22 mouse cellular contexts compared by ENCODE assay signal in genomic region chr8:46119176-46119575, GRCm38 (mm10). TPM values are rescaled to one million over a fixed set of nuclear protein-coding genes. Genes with fewer than 3 reads are reported as not detected.
DNase-seq lines count a peak whose midpoint lies in the region; ATAC-seq and TF ChIP-seq lines count a peak whose summit lies in the region.
"Had no signal": no experiment of that assay in that cellular context is flagged by ENCODE, and none has a peak within 500 bp of the region (broad histone marks: within the 10 kb centered on the region; RNA-seq: fewer than 3 reads in every experiment).

No protein-coding gene starts in this region.

- no peaks in the 10 kb centered on the region for H3K4me1 ChIP-seq in kidney, adult 2 months (ENCODE audit: control insufficient read depth, insufficient read depth, low read length)
- no peaks in the 10 kb centered on the region for H3K4me1 ChIP-seq in kidney, embryonic 15.5 days
- no peaks in the 10 kb centered on the region for H3K4me1 ChIP-seq in kidney, embryonic 14.5 days (ENCODE audit: control insufficient read depth, insufficient read depth, low read length)
- H3K4me1 ChIP-seq: embryonic facial prominence, embryonic 13.5 days; embryonic facial prominence, embryonic 15.5 days; forebrain, embryonic 10.5 days; forebrain, embryonic 12.5 days had no signal

- no peak overlapping the region for H3K4me3 ChIP-seq in kidney, adult 2 months (ENCODE audit: insufficient read depth, low read depth, low read length)
- H3K4me3 ChIP-seq in kidney, embryonic 15.5 days (replicated peaks), result no peak overlapping the region
- no peak overlapping the region for H3K4me3 ChIP-seq in kidney, embryonic 14.5 days (ENCODE audit: low read length)
- H3K4me3 ChIP-seq: embryonic facial prominence, embryonic 13.5 days; embryonic facial prominence, embryonic 15.5 days; erythroblast, embryonic 14.5 days; forebrain, embryonic 10.5 days; forebrain, embryonic 12.5 days had no signal

- DNase-seq in kidney, adult 2 months, result peak; percentile 74
- no peak for DNase-seq in kidney, postnatal 4 days
- DNase-seq in kidney, adult 9 months, result peak; percentile 65
- DNase-seq in kidney, postnatal 36 days, result peak; percentile 48 to 53
- DNase-seq: adrenal gland, adult 2 months; adrenal gland, postnatal 10 days; adrenal gland, postnatal 25 days; cerebellum, adult 11 months; cerebellum, adult 18-20 months; cerebellum, adult 8-10 months; cerebellum, adult 9-11 months; cerebellum, postnatal 14 days; cerebellum, postnatal 36 days; embryo, embryonic 11 days had no signal

- H3K27me3 ChIP-seq in kidney, adult 2 months (replicated peaks; ENCODE audit: control insufficient read depth, insufficient read depth, low read length), result no peaks in the 10 kb centered on the region
- no peaks in the 10 kb centered on the region for H3K27me3 ChIP-seq in kidney, embryonic 15.5 days
- no peaks in the 10 kb centered on the region for H3K27me3 ChIP-seq in kidney, embryonic 14.5 days (ENCODE audit: control insufficient read depth, insufficient read depth, low read length)
- H3K27me3 ChIP-seq: embryonic facial prominence, embryonic 13.5 days; embryonic facial prominence, embryonic 15.5 days; forebrain, embryonic 12.5 days had no signal

- ATAC-seq in kidney, embryonic 15.5 days (replicated peaks; ENCODE audit: low FRiP score), result no peak
- ATAC-seq in kidney, embryonic 14.5 days (ENCODE audit: low FRiP score, low TSS enrichment), result no peak
- ATAC-seq: forebrain, embryonic 14.5 days had no signal

- no peak overlapping the region for H3K27ac ChIP-seq in kidney, adult 2 months (ENCODE audit: insufficient read depth, low read depth, low read length)
- H3K27ac ChIP-seq in kidney, embryonic 15.5 days, result no peak overlapping the region
- no peak overlapping the region for H3K27ac ChIP-seq in kidney, embryonic 14.5 days (ENCODE audit: low read depth, low read length)
- H3K27ac ChIP-seq: embryonic facial prominence, embryonic 13.5 days; embryonic facial prominence, embryonic 15.5 days; forebrain, embryonic 10.5 days; forebrain, embryonic 12.5 days had no signal

- H3K4me2 ChIP-seq in kidney, embryonic 15.5 days, result no peak overlapping the region
- H3K4me2 ChIP-seq in kidney, embryonic 14.5 days (replicated peaks; ENCODE audit: low read depth, low read length), result no peak overlapping the region
- H3K4me2 ChIP-seq: embryonic facial prominence, embryonic 13.5 days; embryonic facial prominence, embryonic 15.5 days; forebrain, embryonic 12.5 days had no signal

- H3K9ac ChIP-seq in kidney, embryonic 15.5 days, result no peak overlapping the region
- H3K9ac ChIP-seq in kidney, embryonic 14.5 days (ENCODE audit: low read depth, low read length), result no peak overlapping the region
- H3K9ac ChIP-seq: embryonic facial prominence, embryonic 13.5 days; embryonic facial prominence, embryonic 15.5 days; forebrain, embryonic 12.5 days had no signal

- WGBS in kidney, adult 2 months, result 68% methylated on average over 3 of the region's 3 CpGs
- 95% methylated on average over 3 of the region's 3 CpGs for WGBS in kidney, embryonic 15.5 days
- 98% methylated on average over 3 of the region's 3 CpGs for WGBS in kidney, embryonic 14.5 days

- TF ChIP-seq POLR2A in kidney, adult 2 months (IDR thresholded peaks at IDR 0.05; ENCODE audit: low read depth, low read length), result no peak

- no peaks in the 10 kb centered on the region; the same call in 1 of the 2 replicates for H3K36me3 ChIP-seq in kidney, adult 2 months (ENCODE audit: control insufficient read depth, insufficient read depth, low read length)
- H3K36me3 ChIP-seq in kidney, embryonic 15.5 days, result peaks cover 16% of the 10 kb centered on the region
- H3K36me3 ChIP-seq in kidney, embryonic 14.5 days (ENCODE audit: control insufficient read depth, insufficient read depth, low read length), result peaks cover 4% of the 10 kb centered on the region; the same call in 1 of the 2 replicates

- no peak for TF ChIP-seq CTCF in kidney, adult 2 months (conservative IDR thresholded peaks at IDR 0.05; ENCODE audit: insufficient read depth, insufficient read length, low read depth, low read length)

- no peaks in the 10 kb centered on the region for H3K9me3 ChIP-seq in kidney, embryonic 15.5 days (replicated peaks)
- no peaks in the 10 kb centered on the region for H3K9me3 ChIP-seq in kidney, embryonic 14.5 days (ENCODE audit: control insufficient read depth, low read length)
- H3K9me3 ChIP-seq: embryonic facial prominence, embryonic 13.5 days; embryonic facial prominence, embryonic 15.5 days; forebrain, embryonic 10.5 days; forebrain, embryonic 12.5 days had no signal

RNA-seq across cellular contexts. Expression of gene Cfap97, which starts 32.4 kb away (rescaled TPM):
- 6.2 and 7.4 TPM in 2 replicates for polyA plus RNA-seq in kidney, adult 2 months (2012; rRNA removed)
- polyA plus RNA-seq in kidney, embryonic 15.5 days (2015; fragmentation: Nextera tagmentation; extraction: Ambion mirVana), result 23.7 and 31.0 TPM in 2 replicates
- 28.8 and 30.9 TPM in 2 replicates for polyA plus RNA-seq in kidney, embryonic 14.5 days (2014; fragmentation: Nextera tagmentation; extraction: Ambion mirVana)

RNA-seq across cellular contexts. Expression of gene Snx25, which starts 32.8 kb away (rescaled TPM):
- polyA plus RNA-seq in kidney, adult 2 months (2012; rRNA removed), result 8.6 and 9.8 TPM in 2 replicates
- 5.1 and 6.3 TPM in 2 replicates for polyA plus RNA-seq in kidney, embryonic 15.5 days (2015; fragmentation: Nextera tagmentation; extraction: Ambion mirVana)
- polyA plus RNA-seq in kidney, embryonic 14.5 days (2014; fragmentation: Nextera tagmentation; extraction: Ambion mirVana), result 7.4 and 9.0 TPM in 2 replicates

Comparison
In these comparisons a context has a peak if more than half of its experiments do, and no peak if none do; other contexts are left out.
1. DNase-seq: peak in kidney, adult 2 months (single experiment), kidney, adult 9 months (single experiment) and kidney, postnatal 36 days (2 of 2); none in kidney, postnatal 4 days (0 of 2).